Mouse (Mus musculus): Measurements from ENCODE around the gene Asf1b.
"Not testable (repeated sequence)": the region's sequence is repeated elsewhere in the genome, so short reads cannot be mapped to it uniquely, and the experiment has no call there.

Asf1b gene

GRCm38 (mm10) chr8:83964015-83964765 lies 8.9 kb downstream of the Asf1b start:
- DNase-seq (ENCODE audit: low spot score in 2 of 2), result no peak

- no peak for DNase-seq (ENCODE audit: low spot score in 2 of 2)
These were observed 12.4 kb downstream of the Asf1b start for GRCm38 (mm10) chr8:83967701-83968100.

DNA sequence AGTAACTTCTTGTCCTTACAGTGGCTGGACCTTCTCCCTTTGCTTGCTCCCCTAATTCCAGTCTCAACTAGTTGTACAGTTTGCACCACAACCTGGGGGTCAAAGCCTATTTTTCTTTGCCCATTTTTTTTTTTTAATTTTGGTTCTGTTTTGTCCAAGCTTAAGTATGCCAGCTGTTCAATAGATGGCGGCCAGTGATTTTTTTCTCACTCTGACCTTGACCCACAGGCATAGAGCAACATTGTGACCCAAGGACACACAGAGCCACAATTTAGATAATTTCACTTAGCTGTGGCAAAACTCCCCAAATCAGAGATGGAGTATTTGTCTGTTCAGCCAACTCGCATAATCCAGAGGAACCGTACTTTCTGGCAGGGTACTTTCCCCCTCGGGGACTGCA lies 15.8 kb downstream of the Asf1b start:
- DNase-seq (ENCODE audit: low spot score in 2 of 2), result no peak

- DNase-seq (ENCODE audit: low spot score in 2 of 2), result peak in 1 of 2 experiments; percentile 59
These were observed 16.4 kb downstream of the Asf1b start for GRCm38 (mm10) chr8:83971661-83972060.

GRCm38 (mm10) chr8:83972150-83973120 lies 17.1 kb downstream of the Asf1b start, which contains the start of gene Prkaca:
Gene Prkaca, plus strand, starts transcription at chr8:83972993.
- DNase-seq (ENCODE audit: low spot score in 2 of 2), result peak; percentile 97 to 98

DNA sequence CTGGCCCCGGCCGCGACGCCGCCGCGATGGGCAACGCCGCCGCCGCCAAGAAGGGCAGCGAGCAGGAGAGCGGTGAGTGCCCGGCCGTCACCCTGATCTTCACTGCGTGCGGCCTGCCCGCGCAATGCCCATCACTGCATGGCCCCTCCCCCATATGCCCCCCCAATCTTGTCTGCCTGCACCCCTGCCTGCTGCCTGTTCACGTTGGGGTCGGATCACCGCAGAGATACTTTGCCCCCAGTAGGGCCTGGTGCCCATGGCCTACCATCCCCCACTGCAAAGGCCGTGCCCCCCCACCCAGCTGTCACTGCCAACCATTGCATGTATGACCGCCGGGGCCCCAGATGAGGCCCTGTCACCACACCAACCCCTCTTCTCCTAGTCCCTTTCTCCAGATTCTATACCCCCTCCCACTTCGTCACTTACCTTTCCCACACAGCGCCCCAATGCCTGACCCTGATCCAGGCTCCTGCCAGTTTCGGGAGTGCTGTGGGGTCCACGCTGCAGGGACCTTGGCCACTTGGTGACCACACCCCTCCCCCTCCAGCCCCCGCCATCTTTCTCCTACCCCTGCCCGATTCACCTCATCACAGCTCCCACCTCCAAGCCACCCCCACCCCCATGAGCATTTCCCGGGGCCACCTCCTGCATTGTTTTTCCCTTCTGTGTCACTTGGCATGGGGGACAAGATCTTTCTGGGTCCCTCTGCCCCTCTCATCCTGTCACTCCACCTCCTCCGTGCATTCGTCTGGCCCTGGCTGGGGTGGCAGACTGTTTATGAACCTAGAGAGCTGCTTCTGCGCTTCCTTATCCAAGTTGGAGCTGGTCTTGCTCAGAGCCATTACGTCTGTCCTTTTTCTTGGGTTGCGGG lies 18.1 kb downstream of the Asf1b start:
- peak; percentile 23 to 67 for DNase-seq (ENCODE audit: low spot score in 2 of 2)

DNA sequence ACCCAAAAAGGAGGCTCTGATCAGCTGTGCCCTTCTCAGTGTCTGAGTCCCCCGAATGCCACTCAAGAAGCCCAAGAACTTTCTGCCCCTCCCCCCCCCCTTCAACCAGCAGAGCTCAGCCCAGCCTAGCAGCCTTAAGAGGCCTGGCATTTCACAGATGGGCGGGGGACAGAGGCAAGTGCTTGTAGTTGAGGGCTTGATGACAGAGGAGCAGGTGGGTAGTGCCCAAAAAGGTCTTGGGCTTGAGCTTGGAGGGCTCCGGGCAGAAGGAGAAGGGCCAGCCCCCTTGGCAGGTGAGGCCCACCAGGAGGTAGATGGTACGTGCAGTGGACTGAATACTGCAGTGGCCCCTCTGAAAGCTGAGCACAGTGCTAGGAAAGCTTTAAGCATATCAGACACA lies 19.2 kb downstream of the Asf1b start:
- peak in 1 of 2 experiments; percentile 62 for DNase-seq (ENCODE audit: low spot score in 2 of 2)

DNA sequence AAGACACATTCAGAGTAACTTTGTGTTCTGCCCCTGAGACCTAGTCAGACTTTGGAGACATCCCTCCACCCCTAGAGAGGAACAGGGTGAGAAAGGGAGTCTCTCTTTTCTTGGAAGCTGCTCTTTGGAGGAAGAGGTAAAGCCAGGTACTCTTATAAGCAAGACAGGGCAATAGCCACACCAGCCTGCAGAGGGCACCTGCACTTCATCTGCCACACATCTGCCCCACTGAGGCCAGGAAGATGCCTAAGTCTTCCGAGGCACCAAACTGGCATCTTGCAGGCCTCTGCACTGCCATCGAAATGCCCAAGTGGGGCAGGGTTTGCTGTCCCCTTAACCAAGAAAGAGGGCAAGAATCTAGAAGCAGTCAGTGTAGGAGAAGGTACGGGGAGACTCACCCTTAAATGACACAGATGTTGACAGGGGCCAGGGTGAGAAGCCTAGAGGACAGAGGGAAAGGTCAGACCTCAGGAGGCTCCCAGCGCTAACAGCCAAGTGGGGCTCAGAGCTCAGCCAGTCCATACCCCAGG lies 20.9 kb downstream of the Asf1b start:
- peak; percentile 32 to 67 for DNase-seq (ENCODE audit: low spot score in 2 of 2)

- DNase-seq (ENCODE audit: low spot score in 2 of 2), result peak in 1 of 2 experiments; percentile 68
These were observed 21.6 kb downstream of the Asf1b start for GRCm38 (mm10) chr8:83976779-83977350.

- peak in 1 of 2 experiments; percentile 58 for DNase-seq (ENCODE audit: low spot score in 2 of 2)
These were observed 22.3 kb downstream of the Asf1b start for GRCm38 (mm10) chr8:83977646-83978045.

DNA sequence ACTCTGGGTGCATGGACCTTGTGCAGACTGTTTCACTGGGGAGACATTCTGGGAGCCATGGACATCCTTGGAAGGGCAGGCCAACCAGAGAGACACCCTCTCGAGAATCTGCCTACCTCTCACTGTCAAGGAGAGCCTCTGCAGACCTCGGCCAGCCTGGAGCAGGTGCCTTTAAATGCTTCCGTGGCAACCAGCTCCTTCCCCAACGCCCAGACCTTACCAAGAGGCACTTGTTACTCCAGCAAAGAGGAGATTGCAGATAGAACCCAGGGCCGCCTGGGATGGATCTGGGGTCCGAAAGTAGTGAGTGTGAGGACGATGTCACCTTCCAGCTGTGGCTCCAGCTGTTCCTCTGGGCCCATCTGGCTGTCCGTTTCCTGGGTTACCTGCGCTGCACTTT lies 22.9 kb downstream of the Asf1b start:
- DNase-seq (ENCODE audit: low spot score in 2 of 2), result peak in 1 of 2 experiments; percentile 60

DNA sequence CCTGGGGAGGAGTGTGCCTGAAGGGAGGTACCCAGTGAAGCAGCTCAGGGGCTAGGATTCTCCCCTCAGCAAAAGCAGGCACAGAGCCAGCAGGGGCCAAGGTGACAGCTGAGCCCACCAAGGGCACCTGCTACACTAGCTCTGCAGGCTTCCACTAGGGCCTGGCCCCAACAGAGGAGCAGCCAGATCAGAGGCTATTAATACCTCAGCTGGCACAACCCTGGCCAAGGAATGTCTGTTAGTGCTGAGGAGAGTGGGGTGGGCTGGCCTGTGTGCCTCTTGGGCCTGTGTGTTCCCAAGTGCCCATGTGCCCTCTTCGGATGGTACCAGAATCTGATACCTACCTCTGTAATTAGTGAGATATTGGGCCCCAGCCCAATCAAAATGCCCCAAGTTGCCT lies 24.9 kb downstream of the Asf1b start:
- no peak for DNase-seq (ENCODE audit: low spot score in 2 of 2)

DNA sequence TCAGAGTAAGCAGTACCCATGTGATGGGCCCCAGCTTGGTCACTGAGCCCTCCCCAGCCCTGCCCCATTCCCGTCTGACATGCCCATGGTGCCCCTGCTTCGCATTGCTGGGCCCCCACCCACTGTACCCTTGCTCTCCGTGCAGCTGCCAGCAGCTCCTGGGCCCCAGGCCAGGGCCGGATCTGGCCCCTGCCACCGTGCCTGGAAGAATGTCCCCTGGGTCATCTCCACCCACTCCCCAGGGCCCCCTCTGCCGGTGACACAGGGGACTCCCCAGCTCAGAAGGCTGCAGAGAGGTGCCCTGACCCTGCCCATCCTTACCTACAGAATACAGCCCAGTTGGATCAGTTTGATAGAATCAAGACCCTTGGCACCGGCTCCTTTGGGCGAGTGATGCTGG lies 25.5 kb downstream of the Asf1b start:
- no peak for DNase-seq (ENCODE audit: low spot score in 2 of 2)

DNA sequence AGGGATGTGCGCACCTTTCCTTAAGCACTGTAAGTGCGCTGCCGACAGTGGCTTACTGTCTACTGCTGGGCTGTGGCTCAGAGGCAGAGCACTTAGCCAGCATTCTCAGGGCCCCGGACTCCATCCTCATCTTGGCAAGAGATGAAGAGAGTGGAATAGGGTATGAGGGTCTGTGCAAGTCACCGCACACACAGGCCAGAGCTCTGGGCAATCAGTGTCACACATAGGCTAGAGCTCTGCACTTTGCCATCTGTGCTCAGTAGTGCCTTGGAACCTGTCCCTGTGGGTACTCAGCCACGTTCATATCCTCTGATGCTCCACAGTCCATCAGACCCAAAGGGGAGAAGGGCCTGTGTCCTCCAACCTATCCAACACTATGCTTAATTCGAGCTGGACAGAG lies 26.2 kb downstream of the Asf1b start:
- no peak for DNase-seq (ENCODE audit: low spot score in 2 of 2)

DNA sequence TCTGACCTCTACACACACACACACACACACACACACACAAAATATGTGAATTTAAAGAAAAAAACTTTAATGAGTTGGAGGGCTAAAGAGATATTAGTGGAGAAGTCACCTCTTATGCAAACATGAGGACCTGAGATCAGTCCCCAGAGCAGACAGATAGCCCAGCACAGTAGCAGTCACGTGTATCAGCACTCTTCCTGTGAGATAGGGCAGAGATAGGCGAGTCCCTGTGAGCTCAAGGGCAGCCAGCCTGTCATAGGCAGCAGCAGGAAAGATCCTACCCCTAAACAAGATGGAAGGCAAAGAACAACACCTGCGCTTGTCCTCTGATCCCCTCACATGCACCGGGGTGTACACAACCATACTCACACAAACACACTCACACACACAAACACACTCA lies 27.1 kb downstream of the Asf1b start:
- peak in 1 of 2 experiments; percentile 50 for DNase-seq (ENCODE audit: low spot score in 2 of 2)

DNA sequence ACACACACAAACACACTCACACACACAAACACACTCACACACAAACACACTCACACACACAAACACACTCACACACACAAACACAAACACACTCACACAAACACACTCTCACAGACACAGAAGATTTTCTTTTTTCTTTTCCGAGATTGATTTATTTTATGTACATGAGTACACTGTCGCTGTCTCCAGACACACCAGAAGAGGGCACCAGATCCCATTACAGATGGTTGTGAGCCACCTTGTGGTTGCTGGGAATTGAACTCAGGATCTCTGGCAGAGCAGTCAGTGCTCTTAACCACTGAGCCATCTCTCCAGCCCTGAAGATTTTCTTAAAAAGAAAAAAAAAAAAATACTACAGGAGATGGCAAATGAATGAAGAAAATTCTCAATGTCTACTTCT lies 27.9 kb downstream of the Asf1b start:
- DNase-seq (ENCODE audit: low spot score in 2 of 2), result not testable (repeated sequence)

DNA sequence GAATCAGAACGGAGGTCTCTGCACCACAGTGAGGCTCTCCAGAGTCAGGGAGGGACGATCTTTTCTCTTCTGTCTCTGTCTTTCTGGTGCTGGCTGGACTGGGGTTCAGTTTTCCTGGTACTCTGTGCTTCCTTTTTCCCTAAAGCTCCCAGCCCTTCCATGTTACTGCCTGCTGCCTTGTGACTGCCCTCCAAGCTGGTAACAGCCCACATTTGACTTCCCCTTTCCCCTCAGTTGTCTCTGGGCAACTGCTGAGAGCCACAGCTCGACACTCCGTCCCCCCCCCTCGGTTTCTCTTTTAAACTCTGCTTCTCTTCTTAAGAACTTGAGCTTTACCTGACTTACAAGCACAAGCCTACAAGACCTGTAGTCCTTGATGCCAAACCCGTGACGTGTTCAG lies 33.9 kb downstream of the Asf1b start:
- DNase-seq (ENCODE audit: low spot score in 2 of 2), result no peak

GRCm38 (mm10) chr8:83990170-83990569 lies 34.9 kb downstream of the Asf1b start:
- DNase-seq (ENCODE audit: low spot score in 2 of 2), result no peak

DNA sequence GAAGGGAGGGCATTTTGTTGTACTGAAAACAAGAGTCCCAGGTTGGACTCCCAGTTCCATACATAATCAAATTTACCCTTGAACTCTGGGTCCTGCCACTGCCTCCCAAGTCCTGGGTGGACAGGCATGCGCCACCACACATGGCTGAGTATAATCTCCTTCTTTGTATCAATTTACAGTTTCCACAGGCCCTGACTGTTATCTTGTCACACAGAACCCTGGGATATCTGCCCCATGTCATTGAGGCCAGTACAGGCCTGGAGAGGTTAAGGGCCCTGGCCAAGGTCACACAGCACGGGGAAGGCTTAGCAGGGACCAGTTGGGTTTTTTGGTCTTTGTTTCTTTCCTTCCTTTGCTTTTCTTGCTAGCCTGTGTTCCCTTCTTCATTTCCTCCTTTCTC lies 37.2 kb downstream of the Asf1b start:
- DNase-seq (ENCODE audit: low spot score in 2 of 2), result no peak

- no peak for DNase-seq (ENCODE audit: low spot score in 2 of 2)
These were observed 38.7 kb downstream of the Asf1b start for GRCm38 (mm10) chr8:83994030-83994429.

- DNase-seq (ENCODE audit: low spot score in 2 of 2), result peak in 1 of 2 experiments; percentile 67
These were observed 40.7 kb downstream of the Asf1b start for GRCm38 (mm10) chr8:83995973-83996372.

Measured in spleen, postnatal 4 days (tissue).